Mouse (Mus musculus) fibroblast of lung, adult 2 months (primary cell): ENCODE results near the gene Rab19.
"Not testable (repeated sequence)": the region's sequence is repeated elsewhere in the genome, so short reads cannot be mapped to it uniquely, and the experiment has no call there.

Experiments used
- DNase-seq: peaks from one replicate; pipeline ENCODE4 v3.0.0-alpha.2; 2011; ENCODE audit warnings: low read depth

The Rab19 gene

DNA sequence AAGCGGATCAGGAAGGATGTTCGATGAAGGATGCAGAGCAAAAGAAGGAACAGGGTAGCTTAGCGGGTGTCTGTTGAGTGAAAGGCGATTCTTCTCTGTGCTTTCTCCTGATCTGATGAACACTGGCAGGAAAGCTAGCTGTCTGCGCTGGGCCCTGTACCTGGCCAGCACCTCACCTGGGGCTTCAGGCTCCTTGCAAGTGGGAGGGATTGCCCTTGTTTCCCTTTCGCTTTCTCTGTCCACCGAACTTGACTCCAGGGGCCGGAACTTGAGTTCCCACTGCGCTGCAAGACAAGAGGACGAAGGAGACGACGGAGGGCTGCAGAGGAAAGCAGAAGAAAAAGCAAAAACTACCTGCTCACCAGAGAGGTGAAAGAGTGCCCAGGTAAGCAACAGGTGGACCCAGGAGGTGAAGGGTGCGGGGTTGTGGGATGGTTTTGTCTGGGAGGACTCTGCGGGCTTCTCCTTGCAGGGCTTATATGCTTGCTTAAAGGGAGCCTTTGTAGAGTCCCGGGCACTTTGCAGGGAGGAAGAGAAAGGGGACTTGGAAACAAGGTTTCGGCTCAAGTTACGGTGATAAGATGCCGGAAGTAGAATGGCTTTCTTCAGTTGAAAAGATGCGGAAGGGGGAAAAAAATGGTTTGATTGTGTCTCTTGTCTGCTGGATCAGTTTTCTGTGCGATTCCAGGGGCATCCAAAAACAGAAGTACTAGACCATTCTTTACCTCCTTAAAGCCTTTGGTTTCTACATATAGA lies at the start of gene Rab19:
Gene Rab19, plus strand, starts transcription at position 51 of the 756 bp plus-strand sequence.
- DNase-seq = no peak

DNA sequence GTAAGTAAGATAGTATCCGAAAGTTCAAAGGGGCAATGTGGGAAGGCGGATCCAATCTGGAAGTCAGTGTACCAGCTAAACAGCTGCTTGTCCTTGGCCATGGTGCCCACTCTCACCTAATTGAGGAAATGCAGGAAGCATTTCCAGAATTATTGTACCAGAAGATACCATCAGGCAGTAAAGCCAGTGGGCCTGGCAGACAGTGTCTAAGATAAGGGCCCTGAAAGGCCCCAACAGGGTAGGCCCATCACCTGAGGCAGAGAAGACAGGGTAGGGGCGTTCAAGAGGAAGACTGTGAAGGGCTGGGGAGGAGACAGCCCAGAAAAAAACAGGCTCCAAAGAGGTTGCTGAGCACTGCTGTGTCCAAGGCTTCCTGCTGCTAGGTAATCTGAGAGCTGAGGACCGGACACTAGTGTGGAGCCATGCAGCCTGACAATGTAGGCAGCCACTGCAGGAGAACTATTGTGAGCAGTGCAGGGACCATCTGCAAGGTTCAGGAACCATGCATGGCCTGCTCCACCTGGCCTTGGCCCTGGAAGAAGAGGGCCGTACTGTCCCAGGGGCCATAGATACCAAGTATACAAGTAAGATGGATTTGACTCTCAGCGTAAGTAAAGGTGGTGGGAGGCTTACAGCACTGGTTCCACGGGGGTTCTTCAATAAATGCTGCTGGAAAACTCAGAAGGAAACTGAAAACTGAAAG lies 48.8 kb upstream of the Rab19 start:
- no peak for DNase-seq

GRCm38 (mm10) chr6:39334224-39334623 lies 46.8 kb upstream of the Rab19 start:
- DNase-seq = peak; percentile 36

DNA sequence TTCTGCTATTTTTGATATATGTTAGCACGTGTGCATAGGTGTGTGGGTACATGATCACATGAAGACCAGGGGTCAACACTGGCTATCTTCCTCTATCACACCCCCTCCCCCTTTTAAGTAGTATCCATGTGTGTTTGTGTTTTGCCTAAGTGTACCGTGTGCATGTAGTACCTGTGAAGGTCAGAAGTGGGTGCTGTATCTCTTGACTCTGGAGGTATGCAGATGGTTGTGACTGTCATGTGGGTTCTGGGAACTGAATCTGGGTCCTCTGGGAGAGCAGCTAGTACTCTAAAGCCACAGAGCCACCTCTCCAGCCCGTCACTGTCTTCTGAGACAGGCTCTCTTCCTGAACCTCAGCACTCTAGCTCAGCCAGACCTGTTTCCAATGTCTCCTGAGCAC lies 46.1 kb upstream of the Rab19 start:
- DNase-seq = no peak

DNA sequence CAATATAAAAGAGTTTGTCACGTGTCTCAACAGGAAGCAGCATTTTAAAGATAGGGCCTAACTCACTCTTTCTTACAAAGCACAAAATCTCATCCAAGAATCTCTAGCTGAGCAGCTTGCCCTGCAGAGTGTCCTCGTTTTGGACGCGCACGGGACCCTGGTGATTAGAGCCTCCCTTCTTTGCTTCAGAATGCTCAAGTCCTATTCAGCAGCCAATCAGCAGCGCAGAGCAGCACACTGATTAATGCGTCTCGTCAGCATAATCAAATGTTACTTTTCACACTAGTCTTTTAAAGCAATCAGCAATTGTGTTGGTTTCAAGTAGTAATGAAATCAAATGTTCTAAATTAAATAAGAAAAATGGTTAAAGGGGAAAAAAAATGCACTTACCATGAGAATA lies 42.6 kb upstream of the Rab19 start:
- no peak for DNase-seq

DNA sequence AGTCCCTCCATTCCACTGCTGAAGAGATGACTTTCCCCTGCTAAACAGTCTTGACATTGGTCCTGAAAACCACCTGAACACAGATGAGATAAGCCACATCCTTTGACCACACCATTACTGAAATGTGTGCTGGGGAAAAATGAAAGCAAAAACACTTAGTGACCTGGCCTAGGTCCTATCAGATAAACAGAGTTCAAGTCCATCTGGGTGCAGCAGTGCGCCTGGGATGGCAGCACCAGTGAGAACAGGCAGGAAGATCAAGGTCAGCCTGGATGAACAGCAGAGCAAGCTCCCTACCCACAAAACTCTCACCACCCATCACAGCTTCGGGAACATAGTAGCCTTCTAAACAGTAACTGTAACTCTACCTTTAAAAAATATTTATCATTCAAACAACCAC lies 39.2 kb upstream of the Rab19 start:
- DNase-seq = no peak

- DNase-seq = peak; percentile 53
Observed at GRCm38 (mm10) chr6:39344020-39344419, 37.0 kb upstream of the Rab19 start.

GRCm38 (mm10) chr6:39345430-39345829 lies 35.5 kb upstream of the Rab19 start:
- DNase-seq = no peak

- peak; percentile 32 for DNase-seq
Observed at GRCm38 (mm10) chr6:39346991-39347501, 33.9 kb upstream of the Rab19 start.

DNA sequence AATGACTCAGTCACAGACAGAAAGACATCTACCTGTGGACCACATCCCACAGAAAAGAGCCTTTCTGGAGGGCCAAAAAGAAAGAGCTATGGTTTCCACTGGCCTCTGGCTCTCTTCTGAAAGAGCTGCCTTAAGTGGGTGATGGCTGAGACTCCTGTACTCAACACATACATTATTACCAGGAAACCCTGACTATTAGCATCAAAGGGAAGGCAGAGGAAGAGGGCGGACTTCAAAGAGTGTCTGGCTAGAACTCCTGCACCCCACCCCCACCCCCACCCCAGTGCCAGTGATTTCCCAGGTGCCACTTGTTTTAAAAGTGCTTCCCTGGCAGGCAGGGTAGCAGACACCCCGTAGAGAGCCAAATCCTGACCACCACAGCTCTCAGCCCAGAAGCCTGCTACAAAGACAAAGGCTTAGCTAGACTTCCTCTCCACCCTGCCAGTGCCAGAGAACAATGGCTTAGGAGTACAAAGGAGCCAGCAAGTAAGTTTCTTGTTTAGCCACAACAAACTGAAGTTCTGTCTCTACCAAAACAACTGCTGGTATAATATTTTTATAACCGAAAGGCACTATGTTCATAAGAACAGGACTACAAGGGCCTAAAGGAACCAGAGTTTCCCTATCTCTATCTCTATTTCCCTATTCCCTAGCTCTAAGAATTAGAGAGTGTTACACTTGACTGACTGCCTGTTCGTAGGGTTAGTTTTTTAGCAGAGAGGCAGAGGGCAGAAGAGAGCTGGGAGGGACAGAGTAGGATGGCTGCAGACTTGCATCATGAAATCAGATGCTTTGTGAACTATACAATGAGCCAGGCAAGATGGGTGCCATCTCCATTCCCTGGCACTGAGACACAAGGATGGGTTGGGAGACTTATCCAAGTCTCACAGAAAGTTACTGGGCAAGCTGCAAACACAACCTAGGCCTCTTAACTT lies 32.8 kb upstream of the Rab19 start:
- DNase-seq = no peak

GRCm38 (mm10) chr6:39348946-39349345 lies 32.0 kb upstream of the Rab19 start:
- DNase-seq = no peak

DNA sequence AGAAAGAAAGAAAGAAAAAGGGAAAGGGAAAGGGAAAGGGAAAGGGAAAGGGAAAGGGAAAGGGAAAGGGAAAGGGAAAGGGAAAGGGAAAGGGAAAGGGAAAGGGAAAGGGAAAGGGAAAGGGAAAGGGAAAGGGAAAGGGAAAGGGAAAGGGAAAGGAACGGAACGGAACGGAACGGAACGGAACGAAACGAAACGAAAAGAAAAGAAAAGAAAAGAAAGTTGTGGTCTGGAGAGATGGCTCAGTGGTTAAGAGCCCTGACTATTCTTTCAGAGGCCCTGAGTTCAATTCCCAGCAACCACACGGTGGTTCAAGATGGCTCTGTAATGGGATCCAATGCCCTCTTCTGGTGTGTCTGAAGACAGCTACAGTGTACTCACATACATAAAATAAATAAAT lies 21.8 kb upstream of the Rab19 start:
- DNase-seq = not testable (repeated sequence)

GRCm38 (mm10) chr6:39362684-39363083 lies 18.3 kb upstream of the Rab19 start:
- DNase-seq = no peak

DNA sequence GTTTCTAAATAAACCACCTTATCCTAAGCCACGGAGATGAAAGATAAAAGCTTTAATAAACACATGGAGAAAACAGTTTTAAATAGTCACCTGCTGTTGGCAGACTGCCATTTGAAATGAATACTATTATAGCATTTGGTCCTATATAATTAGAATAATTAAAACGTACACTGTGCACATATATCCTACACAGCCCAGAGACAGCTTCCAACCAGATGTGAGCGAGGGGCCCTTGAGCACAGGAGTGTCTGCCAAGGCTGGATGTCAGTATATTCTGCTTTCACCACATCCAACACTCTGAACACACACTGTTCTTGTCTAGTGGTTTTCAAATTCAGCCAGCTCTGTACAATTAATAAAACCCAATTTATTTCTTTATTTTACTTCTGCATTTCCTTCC lies 11.3 kb upstream of the Rab19 start:
- DNase-seq = no peak

DNA sequence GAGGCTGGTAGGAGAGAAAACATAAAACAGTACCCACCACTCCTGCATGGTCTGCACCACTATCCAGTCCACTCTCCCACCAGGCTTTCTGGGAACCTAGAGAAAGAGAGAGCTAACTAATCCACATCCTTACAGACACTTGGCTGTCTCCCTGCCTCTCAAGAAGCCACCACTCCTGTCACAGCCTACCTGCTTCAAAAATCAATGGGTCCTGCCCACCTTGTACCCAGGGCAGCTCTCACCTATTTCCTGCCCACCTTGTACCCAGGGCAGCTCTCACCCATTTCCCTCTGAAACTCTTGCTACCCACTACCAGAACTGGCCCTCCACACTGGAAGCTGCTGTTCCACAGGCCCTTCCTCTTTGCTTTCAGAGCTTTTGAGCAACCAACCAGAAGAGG lies 8.9 kb upstream of the Rab19 start:
- no peak for DNase-seq

DNA sequence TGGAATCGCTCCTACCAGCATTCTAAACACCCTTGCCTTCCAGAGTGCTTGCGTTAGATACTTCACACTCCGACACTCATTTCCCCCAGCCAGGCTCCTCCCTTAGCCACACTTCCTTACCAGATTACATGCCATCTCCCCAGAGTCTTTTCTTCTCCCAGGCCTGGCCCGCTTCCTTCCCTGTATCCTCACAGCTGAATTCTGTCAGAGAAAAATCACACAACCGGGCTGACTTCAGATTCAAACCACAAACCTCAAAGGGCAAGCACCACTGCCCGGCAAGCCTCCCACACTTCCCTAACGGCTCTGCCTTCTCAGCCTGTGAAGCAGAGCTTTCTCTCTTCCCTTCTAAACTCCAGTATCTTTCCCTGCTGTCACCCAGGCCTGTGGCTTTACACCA lies 8.2 kb upstream of the Rab19 start:
- peak; percentile 62 for DNase-seq

DNA sequence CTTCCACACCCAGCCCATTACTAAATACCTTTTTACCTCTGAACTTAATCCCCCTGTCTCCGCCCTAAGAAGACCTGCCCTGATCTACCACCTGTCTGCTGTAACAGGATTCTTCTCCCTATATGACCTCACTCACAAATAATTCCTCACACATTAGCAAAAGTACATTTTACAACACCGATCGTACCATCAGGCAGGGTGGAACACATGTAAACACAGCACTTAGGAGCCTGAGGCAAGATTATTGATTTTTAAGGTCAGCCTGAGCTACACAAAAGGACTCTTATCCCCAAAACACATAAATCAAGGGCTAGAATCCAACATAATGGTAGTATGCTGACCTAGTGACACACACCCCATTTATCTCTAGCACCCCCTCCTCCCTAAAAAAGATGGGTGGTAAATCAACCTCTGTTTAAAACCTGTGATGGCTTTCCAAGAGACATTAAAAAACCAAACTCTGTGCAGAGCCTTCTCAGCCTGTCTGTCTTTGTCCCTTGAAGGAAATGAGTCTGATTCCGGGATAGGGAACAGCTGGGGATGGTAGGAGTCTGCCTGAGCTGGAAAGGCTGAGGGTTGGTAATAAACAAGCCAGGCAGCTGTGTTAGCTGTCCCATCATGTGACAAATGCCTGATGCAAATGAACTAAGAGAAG lies 7.5 kb upstream of the Rab19 start:
- no peak for DNase-seq

DNA sequence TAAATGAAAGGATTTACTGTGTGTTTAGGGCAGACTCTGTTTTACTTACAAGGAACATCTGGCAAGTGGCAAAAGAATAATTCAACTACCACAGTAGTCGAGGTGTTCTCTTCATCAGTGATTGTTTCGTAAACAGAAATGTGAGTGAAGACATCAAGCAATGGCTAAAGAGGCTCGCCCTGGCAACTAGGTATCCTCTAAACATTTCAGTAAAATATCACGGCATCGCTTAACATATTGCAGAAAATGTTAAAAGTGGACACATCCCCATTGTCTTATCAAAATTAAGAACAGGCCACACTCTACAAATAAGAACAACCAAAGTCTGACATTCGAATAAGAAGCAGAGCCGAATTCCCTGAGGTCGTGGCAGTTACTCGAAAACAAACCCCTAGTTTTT lies 4.2 kb upstream of the Rab19 start:
- no peak for DNase-seq

- peak; percentile 24 for DNase-seq
Observed at GRCm38 (mm10) chr6:39377311-39377827, 3.6 kb upstream of the Rab19 start, which contains the start of gene Slc37a3. Slc37a3 (minus strand) TSS chr6:39377675.

DNA sequence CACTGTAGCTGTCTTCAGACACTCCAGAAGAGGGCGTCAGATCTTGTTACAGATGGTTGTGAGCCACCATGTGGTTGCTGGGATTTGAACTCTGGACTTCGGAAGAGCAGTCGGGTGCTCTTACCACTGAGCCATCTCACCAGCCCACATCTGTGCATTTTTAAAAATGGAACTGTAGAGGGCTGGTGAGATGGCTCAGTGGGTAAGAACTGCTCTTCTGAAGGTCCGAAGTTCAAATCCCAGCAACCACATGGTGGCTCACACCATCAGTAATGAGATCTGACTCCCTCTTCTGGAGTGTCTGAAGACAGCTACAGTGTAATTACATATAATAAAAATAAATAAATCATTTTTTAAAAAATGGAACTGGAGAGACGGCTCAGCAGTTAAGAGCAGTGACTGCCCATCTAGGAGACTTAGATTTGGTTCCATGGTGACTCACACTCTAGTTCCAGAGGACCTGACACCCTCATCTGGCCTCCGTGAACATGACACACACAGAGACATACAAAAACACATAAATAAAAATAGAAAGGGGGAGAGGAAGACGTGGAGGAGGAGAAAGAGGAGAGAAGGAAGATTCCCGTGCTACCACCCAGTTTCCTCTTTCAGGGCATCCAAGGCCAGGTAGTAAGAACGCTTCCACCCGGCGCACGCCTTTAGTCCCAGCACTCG lies 2.7 kb upstream of the Rab19 start:
- not testable (repeated sequence) for DNase-seq

GRCm38 (mm10) chr6:39379224-39379623 lies 1.8 kb upstream of the Rab19 start:
- no peak for DNase-seq
